Mouse (Mus musculus) brown adipose tissue, adult 24 weeks (tissue): ENCODE data around the gene Batf3. TPM values are rescaled to one million over a fixed set of nuclear protein-coding genes. Genes with fewer than 3 reads are reported as not detected.
A peak's percentile ranks its signal among the peaks of the same experiment; 100 is the strongest.

ENCODE experiments used
- H3K27ac ChIP-seq: fragments of 200-500 bp; replicated peaks from 2 replicates; pipeline ENCODE4 v1.5.1; 2012; ENCODE audit warnings: low read depth, mild to moderate bottlenecking, low read length
- H3K4me1 ChIP-seq: fragments of 200-500 bp; 2 replicates; pipeline ENCODE4 v1.6.1; 2012; ENCODE audit warnings: low read length, mixed read lengths; ENCODE audit not compliant: control insufficient read depth, insufficient read depth, insufficient read length
- H3K4me3 ChIP-seq: fragments of 200-500 bp; 2 replicates; pipeline ENCODE4 v1.5.1; 2012; ENCODE audit warnings: low read depth, mild to moderate bottlenecking, low read length, moderate library complexity; ENCODE audit not compliant: insufficient read depth
- polyA plus RNA-seq: library from polyadenylated mRNA; stranded (reverse); fragments of >200 nt; gene quantifications from 2 replicates; pipeline ENCODE4 v1.2.4, GENCODE M21; 2012; ENCODE audit not compliant: missing spikeins, insufficient read depth, insufficient read length

Gene Batf3
- polyA plus RNA-seq = 1.3 and 1.4 TPM in 2 replicates

DNA sequence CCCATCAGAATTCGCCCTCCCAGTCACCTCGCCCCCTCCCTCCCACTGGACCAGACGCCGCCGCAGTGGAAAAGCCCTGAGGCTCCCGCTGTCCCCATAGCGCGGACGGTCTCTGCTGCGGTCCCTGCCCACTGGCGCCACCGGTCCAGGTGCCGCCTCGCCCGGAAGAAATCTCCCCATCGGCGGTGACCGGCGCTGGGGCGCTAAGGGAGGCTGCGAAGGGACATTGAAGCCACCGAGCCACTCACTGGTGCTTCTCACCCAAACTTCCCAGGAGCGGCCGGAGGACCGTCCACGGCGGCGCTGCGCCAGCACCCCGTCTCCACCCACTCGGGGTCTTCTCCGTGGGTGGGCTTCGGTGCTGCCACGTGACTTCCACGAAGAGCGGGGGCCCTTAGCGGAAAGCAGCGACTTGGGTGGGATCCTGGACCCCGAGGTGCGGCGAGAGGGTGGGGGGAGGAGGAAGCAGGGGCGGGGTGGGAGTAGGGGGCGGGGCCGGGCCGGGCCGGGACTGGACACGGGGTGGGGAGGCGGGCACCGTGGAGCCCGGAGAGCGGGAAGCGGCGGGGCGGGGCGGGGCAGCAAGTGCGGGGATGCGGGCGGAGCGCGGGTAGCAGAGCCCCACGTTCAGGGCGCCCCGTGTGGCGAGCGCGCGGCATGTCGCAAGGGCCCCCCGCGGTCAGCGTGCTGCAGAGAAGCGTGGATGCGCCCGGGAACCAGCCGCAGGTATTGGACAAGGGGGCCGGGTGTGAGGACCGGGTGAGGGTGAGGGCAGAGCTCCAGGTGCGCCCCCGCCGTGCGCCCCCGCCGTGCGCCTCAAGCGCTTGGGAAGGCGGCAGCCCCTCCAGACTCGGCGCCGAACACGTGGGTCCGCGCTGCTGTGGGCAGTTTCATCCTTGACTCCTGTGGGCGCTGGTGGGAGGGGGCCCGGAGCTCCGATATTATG is at the start of gene Batf3:
TSS of gene Batf3 (plus strand) at position 46 of the 946 bp plus-strand sequence.
- Histone ChIP-seq H3K27ac (peak within 1 kb of the TSS; percentile 16; the same call in 1 of the 2 replicates), H3K4me1 (no peaks in the 10 kb centered on the region; the same call in 1 of the 2 replicates), H3K4me3 (peak within 1 kb of the TSS; percentile 67)

DNA sequence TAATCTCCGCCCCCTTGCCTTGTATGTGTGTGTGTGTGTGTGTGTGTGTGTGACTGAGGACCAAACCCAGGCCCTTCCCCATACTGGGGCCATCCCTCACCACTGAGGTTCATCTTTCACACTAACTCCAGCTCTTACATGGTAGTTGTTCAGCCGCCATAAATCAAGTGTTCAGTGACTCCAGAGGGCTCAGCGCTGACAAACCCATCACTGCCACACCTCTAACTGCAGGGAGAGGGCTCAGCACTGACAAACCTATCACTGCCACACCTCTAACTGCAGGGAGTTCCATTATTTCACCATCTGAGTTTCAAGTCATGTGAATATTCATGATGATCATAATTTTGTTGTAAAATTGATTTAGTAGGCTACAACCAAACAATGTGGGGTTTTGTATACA is 44.1 kb upstream of the Batf3 start:
- H3K4me3 ChIP-seq = no peak overlapping the region
- no peak overlapping the region for H3K27ac ChIP-seq
- no peaks in the 10 kb centered on the region for H3K4me1 ChIP-seq

DNA sequence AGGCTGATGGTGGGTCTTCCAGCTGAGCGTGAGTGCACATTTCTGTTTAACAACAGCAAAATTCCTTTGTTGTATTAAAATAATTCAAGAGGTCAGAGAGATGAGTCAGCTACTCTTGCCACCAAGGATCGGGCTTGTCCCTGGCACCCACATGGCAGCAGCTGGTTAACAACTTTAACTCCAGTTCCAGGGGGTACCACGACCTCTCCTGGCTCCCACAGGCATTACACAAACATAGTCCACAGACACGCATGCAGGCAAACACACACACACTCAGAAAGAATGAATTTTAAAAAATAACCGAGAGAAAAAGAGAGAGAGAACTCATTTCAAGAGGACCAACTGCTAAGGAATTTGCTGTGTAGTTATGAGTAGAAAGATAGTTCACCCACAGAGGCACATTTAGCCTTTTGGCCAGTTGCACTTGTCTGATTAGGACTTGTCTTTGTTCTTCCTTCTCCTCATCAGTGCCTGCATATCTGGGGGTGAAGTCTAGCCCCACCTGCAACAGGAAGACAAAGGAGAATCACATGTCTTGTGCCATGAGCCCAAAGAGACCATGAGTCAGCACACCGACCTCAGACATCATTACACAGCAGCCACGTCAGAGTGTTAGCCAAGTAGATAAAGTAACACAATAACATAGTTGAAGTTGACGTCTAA is 42.6 kb upstream of the Batf3 start:
- H3K27ac ChIP-seq = no peak overlapping the region

DNA sequence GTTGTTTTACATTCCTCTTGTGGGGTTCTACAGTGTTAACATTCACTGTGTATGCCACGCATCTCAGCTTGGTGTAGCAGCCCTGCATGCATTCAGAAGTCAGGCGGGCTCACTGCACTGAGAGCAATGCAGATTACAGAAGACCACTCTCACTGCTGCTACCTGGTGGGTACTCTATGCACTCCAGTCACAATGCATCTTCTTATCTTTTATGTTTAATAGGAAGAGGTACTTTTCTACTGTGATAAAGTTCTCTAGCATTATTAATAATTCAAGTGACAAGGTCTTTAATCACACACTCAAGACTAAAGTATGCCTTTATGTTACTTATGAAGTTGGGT is 42.1 kb upstream of the Batf3 start:
- Histone ChIP-seq H3K4me1 (no peaks in the 10 kb centered on the region), H3K4me3 (no peak overlapping the region), H3K27ac (no peak overlapping the region)

More for the DNA sequence above, 42.6 kb upstream of the Batf3 start:
- no peaks in the 10 kb centered on the region for H3K4me1 ChIP-seq
- H3K4me3 ChIP-seq = no peak overlapping the region

DNA sequence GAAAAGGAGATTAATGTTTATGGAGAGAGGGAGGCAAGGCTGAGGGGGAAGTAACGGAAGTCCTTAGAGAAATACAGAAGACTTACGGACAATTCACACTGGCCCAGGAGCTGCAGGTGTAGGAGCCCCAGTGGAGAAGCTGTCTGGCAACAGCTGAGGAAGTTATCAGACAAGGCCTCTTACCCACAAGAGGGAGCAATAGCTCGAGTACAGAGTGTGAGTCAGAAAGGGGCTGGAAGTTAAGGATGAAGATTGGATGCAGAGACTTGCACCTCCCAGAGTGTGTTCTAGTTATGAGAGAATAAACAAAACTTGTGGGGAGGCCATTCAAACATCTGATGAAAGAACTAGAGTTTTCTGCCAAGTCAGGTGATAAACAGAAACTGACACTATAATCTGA is 40.2 kb upstream of the Batf3 start:
- Histone ChIP-seq H3K4me3 (no peak overlapping the region), H3K4me1 (no peaks in the 10 kb centered on the region), H3K27ac (no peak overlapping the region)

DNA sequence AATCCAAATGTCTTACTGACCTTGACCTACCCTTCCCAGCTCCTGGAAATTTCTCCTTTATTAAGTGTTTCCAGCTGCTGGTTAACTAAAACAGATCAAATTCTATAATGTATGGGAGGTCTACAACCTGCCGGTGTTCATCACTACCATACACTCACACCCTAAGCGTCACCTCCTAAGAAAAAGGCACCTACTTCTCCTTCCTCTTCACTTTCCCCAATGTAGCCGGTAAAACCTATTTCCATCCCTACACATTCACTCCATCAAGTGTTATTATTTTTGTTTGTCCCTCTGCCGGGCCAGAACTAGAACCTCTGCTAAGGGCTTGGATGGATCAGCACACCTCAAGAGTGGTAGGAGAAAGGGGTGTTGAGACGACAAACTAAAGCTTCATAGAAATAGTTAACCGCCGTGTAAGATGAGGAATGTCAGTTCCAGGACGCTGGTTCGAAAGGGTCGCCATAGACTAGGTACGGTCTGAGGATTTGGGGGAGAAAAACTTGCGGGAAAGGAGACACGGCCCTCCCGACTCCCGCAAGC is 35.3 kb upstream of the Batf3 start:
- Histone ChIP-seq H3K27ac (peak overlapping the region; percentile 73), H3K4me3 (peak overlapping the region; percentile 83)

DNA sequence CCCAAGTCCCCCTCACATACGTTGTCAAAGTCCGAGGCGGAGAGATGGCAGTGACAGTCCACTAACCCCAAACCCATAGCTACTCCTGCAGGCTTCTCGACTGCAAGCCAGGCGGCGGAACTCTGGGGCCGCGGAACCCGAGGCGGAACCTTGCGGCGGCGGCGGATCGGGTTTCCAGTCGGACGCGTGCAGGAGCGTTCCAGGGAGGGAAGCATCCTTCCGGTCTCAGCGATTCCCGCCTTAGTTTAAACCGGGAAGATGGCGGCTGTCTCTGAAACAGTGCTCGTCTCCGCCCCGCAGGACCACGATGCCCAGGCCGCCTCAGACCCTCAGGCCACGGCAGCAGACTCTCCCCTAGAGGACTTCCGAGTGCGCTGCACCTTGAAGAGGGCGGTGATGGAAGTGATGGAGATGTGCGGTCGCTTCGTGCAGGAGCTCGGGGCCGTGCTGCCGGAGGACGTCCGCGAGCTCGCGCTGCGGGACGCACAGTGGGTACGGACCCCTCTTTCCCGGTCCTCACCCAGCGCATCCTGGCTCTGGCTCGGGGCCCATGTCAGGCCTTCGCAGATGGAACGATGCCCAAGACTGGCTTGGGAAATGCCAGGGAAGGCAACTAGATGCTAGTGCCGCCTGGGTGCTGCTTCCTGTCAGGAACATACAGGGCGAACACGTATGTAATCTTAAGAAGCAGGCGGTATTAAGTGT is 34.7 kb upstream of the Batf3 start, which contains the start of the genes Tatdn3 and Nsl1:
TSS of gene Tatdn3 (minus strand) at position 152 of the 705 bp plus-strand sequence.
TSS of gene Nsl1 (plus strand) at position 232 of the 705 bp plus-strand sequence.
- Histone ChIP-seq H3K4me1 (no peaks in the 10 kb centered on the region), H3K27ac (peak within 1 kb of the TSS; percentile 73), H3K4me3 (peak within 1 kb of the TSS; percentile 83)

More for the DNA sequence above, 35.3 kb upstream of the Batf3 start:
- no peaks in the 10 kb centered on the region for H3K4me1 ChIP-seq

DNA sequence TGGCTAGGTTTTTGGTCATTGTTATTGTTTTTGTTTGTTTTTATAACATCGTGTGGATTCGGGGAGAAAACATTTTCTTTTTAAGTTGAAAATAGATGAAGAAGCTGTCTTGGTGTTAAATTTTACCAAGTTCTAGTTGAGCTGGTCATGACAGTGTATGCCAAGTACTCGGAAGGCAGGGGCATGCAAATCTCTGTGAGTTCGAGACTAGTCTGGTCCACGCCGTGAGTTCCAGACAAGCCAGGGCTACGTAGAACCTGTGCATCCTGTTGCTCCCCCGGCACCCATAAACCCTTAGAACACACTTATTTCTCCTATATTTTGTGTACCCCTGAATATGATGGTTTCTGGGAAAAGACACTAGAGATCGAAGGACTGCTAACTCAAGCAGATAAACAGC is 33.9 kb upstream of the Batf3 start:
- Histone ChIP-seq H3K4me1 (no peaks in the 10 kb centered on the region), H3K27ac (no peak overlapping the region), H3K4me3 (0 out of 2 replicates have a peak overlapping the region, but pooled peaks have one; percentile 69)

DNA sequence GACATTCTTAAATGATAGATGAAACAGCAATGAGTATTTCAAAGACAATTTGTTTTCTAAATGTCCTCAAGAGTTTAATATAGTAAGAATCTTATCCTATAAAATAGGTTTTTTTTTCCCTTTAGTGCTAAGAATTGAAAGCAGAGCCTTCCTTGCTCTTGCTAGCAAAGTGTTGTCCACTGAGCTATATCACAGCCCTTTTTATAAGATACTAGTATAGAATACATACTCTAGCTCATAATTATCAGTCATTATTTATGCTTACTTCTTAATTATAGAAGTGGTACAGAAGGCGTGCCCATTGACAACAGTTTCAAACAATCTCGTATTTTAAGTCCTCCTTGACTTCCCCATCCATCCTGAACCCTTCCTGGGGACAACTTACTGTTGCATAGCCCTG is 33.1 kb upstream of the Batf3 start:
- H3K4me3 ChIP-seq = no peak overlapping the region
- no peaks in the 10 kb centered on the region for H3K4me1 ChIP-seq
- H3K27ac ChIP-seq = no peak overlapping the region

DNA sequence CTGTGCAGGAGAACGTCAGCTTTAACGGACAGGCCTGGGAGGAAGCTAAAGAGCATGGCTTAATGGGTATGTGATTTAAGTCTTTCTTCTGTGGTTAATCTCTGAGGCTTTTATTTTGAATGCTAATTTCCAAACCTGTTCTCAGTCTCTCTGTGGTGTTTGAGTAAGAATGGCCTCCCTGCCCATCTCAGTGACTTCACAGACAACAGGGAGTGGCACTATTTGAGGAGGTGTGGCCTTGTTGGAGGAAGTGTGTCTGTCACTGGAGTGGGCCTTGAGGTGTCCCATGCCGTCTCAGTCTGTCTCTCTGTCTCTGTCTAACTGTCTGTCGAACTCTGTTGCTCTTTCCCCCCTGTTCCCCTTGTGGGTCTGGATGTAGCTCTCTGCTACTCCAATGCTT is 32.5 kb upstream of the Batf3 start:
- Histone ChIP-seq H3K4me1 (no peaks in the 10 kb centered on the region), H3K4me3 (no peak overlapping the region), H3K27ac (no peak overlapping the region)

DNA sequence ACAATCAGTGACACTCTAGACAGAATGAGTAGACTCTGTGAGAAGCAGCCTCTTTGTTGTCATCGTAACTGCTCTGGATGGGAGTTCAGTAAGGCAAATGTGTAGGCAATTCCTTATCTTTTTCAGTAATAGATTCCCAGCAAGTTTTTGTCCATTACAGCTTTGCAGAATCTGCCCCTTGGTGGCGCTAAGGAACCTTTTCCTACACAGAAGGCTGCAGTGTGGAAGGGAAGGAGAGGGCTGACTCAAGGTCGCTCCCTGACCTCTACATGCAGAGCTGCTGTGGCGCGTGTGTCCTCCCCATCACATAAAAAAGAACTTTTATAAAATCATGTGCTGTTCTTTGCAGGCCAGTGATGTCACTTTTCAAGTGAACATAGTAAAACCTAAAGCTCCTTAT is 29.3 kb upstream of the Batf3 start:
- Histone ChIP-seq H3K4me3 (no peak overlapping the region), H3K27ac (no peak overlapping the region), H3K4me1 (no peaks in the 10 kb centered on the region)

DNA sequence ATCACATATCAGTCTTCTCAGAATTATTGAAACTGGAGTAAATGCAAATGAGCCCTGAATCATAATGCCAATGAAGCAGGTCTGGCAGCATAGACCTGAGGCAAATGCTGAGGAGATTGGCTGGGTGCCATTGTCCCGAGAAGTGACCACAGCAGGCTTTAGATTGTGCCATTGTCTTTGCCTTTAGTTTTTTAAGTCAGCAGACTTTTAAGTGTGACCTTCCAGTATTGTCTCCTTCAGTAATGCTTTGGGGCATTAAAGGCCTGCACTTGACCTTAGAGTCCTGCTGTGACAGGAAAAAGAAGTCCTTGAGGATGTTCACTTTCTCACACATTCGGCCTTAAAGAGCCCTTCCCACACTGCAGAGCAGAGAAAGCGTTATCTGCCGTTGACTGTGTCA is 27.4 kb upstream of the Batf3 start:
- Histone ChIP-seq H3K4me1 (no peaks in the 10 kb centered on the region), H3K27ac (0 out of 2 replicates have a peak overlapping the region, but pooled peaks have one; percentile 10), H3K4me3 (no peak overlapping the region)

DNA sequence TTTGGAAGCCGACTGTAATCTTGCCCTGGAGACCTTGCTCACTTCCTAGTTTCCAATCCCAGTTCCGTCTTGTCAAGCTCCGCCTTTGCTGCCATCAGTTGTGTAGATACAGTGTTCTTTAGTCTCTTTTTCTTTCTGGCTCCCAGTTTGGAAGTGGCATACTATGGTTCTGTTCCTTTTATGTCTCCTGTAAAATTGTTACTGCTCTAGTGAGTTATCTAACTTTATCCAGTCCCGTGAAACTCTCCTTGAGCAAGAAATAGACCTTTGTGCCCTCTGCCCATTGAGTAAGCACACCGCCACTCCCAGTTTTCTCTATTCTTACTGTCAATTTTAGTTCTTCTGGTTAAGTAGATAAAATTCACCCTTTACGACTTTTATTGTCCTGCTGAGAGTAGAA is 26.0 kb upstream of the Batf3 start:
- H3K27ac ChIP-seq = peak overlapping the region; percentile 33; the same call in 1 of the 2 replicates

DNA sequence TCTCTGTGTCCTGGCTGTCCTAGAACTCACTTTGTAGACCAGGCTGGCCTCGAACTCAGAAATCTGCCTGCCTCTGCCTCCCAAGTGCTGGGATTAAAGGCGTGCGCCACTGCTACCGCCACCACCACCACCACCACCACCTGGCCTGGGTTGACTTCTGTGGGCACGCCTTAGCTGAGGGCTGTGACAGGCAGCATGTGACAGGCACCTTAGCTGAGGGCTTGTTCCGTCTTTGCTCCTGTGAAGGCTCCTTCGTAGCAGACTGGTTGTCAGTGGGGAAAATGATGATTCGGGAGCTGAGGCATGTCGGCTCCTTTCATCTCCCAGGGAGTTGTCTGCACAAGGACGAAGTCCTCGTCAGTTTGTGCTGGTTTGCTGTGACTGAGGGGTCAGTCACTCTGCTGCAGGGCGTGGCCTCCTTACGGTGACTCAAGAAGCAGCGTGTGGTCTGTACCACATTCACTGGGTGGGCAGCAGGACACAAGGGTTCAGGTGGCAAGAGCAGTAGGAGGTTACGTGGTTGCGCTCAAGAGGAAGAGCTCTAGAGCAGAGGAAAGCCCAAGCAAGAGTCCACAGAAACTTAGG is 25.2 kb upstream of the Batf3 start:
- no peak overlapping the region for H3K4me3 ChIP-seq
- no peaks in the 10 kb centered on the region for H3K4me1 ChIP-seq
- H3K27ac ChIP-seq = peak overlapping the region; percentile 69

More for the DNA sequence above, 26.0 kb upstream of the Batf3 start:
- Histone ChIP-seq H3K4me1 (no peaks in the 10 kb centered on the region), H3K4me3 (no peak overlapping the region)
